Mouse (Mus musculus): ENCODE data around the gene Tex22. TPM values are rescaled to one million over a fixed set of nuclear protein-coding genes. Genes with fewer than 3 reads are reported as not detected.
A peak's percentile ranks its signal among the peaks of the same experiment; 100 is the strongest.

Tex22 gene
- polyA plus RNA-seq, 1 experiment = not detected

- Histone ChIP-seq H3K4me1 (ENCODE audit: control insufficient read depth, insufficient read depth, low read length) (no peaks in the 10 kb centered on the region), H3K4me3 (ENCODE audit: insufficient read depth, low read length) (no peak overlapping the region), H3K27ac (ENCODE audit: insufficient read depth, low read length) (no peak overlapping the region)
- TF ChIP-seq CTCF (IDR thresholded peaks at IDR 0.05; ENCODE audit: borderline replicate concordance, insufficient read depth, low read length) = no peak
- no peak for TF ChIP-seq POLR2A (IDR thresholded peaks at IDR 0.05; ENCODE audit: low read depth, low read length)
These were observed 2.5 kb upstream of the Tex22 start for GRCm38 (mm10) chr12:113071827-113072226.

GRCm38 (mm10) chr12:113073420-113074328 is 628 bp upstream of the Tex22 start:
- no peak overlapping the region for H3K4me3 ChIP-seq (ENCODE audit: insufficient read depth, low read length)
- TF ChIP-seq POLR2A (IDR thresholded peaks at IDR 0.05; ENCODE audit: low read depth, low read length) (no peak), CTCF (IDR thresholded peaks at IDR 0.05; ENCODE audit: borderline replicate concordance, insufficient read depth, low read length) (0 out of 2 replicates have a peak, but pooled peaks have one; percentile 8)
- no peak overlapping the region for H3K27ac ChIP-seq (ENCODE audit: insufficient read depth, low read length)
- H3K4me1 ChIP-seq (ENCODE audit: control insufficient read depth, insufficient read depth, low read length) = no peaks in the 10 kb centered on the region

- Histone ChIP-seq H3K4me3 (ENCODE audit: insufficient read depth, low read length) (no peak overlapping the region), H3K4me1 (ENCODE audit: control insufficient read depth, insufficient read depth, low read length) (no peaks in the 10 kb centered on the region), H3K27ac (ENCODE audit: insufficient read depth, low read length) (no peak overlapping the region)
- TF ChIP-seq POLR2A (IDR thresholded peaks at IDR 0.05; ENCODE audit: low read depth, low read length) = no peak
- peak; percentile 88; the same call in 1 of the 2 replicates for TF ChIP-seq CTCF (IDR thresholded peaks at IDR 0.05; ENCODE audit: borderline replicate concordance, insufficient read depth, low read length)
These were observed 757 bp downstream of the Tex22 start for GRCm38 (mm10) chr12:113075063-113075454.

GRCm38 (mm10) chr12:113075486-113075885 is 1.2 kb downstream of the Tex22 start:
- no peaks in the 10 kb centered on the region for H3K4me1 ChIP-seq (ENCODE audit: control insufficient read depth, insufficient read depth, low read length)

GRCm38 (mm10) chr12:113087276-113087675 is 13.0 kb downstream of the Tex22 start:
- TF ChIP-seq CTCF (IDR thresholded peaks at IDR 0.05; ENCODE audit: borderline replicate concordance, insufficient read depth, low read length) (no peak), POLR2A (IDR thresholded peaks at IDR 0.05; ENCODE audit: low read depth, low read length) (no peak)
- Histone ChIP-seq H3K4me3 (ENCODE audit: insufficient read depth, low read length) (no peak overlapping the region), H3K4me1 (ENCODE audit: control insufficient read depth, insufficient read depth, low read length) (no peaks in the 10 kb centered on the region), H3K27ac (ENCODE audit: insufficient read depth, low read length) (no peak overlapping the region)

More at GRCm38 (mm10) chr12:113075486-113075885, 1.2 kb downstream of the Tex22 start:
- TF ChIP-seq POLR2A (IDR thresholded peaks at IDR 0.05; ENCODE audit: low read depth, low read length) = no peak
- no peak for TF ChIP-seq CTCF (IDR thresholded peaks at IDR 0.05; ENCODE audit: borderline replicate concordance, insufficient read depth, low read length)
- Histone ChIP-seq H3K27ac (ENCODE audit: insufficient read depth, low read length) (no peak overlapping the region), H3K4me3 (ENCODE audit: insufficient read depth, low read length) (no peak overlapping the region)

- TF ChIP-seq CTCF (IDR thresholded peaks at IDR 0.05; ENCODE audit: borderline replicate concordance, insufficient read depth, low read length) (no peak), POLR2A (IDR thresholded peaks at IDR 0.05; ENCODE audit: low read depth, low read length) (no peak)
- no peaks in the 10 kb centered on the region for H3K4me1 ChIP-seq (ENCODE audit: control insufficient read depth, insufficient read depth, low read length)
- H3K27ac ChIP-seq (ENCODE audit: insufficient read depth, low read length) = no peak overlapping the region
- H3K4me3 ChIP-seq (ENCODE audit: insufficient read depth, low read length) = no peak overlapping the region
These were observed 13.7 kb downstream of the Tex22 start for GRCm38 (mm10) chr12:113088026-113088425.

GRCm38 (mm10) chr12:113089107-113089506 is 14.8 kb downstream of the Tex22 start:
- no peaks in the 10 kb centered on the region for H3K4me1 ChIP-seq (ENCODE audit: control insufficient read depth, insufficient read depth, low read length)
- TF ChIP-seq CTCF (IDR thresholded peaks at IDR 0.05; ENCODE audit: borderline replicate concordance, insufficient read depth, low read length) (no peak), POLR2A (IDR thresholded peaks at IDR 0.05; ENCODE audit: low read depth, low read length) (no peak)
- no peak overlapping the region for H3K4me3 ChIP-seq (ENCODE audit: insufficient read depth, low read length)
- H3K27ac ChIP-seq (ENCODE audit: insufficient read depth, low read length) = no peak overlapping the region

GRCm38 (mm10) chr12:113090053-113090452 is 15.8 kb downstream of the Tex22 start:
- Histone ChIP-seq H3K4me3 (ENCODE audit: insufficient read depth, low read length) (no peak overlapping the region), H3K27ac (ENCODE audit: insufficient read depth, low read length) (no peak overlapping the region), H3K4me1 (ENCODE audit: control insufficient read depth, insufficient read depth, low read length) (no peaks in the 10 kb centered on the region)
- TF ChIP-seq CTCF (IDR thresholded peaks at IDR 0.05; ENCODE audit: borderline replicate concordance, insufficient read depth, low read length) = no peak
- no peak for TF ChIP-seq POLR2A (IDR thresholded peaks at IDR 0.05; ENCODE audit: low read depth, low read length)

GRCm38 (mm10) chr12:113097040-113097439 is 22.7 kb downstream of the Tex22 start:
- H3K27ac ChIP-seq (ENCODE audit: insufficient read depth, low read length) = no peak overlapping the region
- H3K4me1 ChIP-seq (ENCODE audit: control insufficient read depth, insufficient read depth, low read length) = peaks cover 7% of the 10 kb centered on the region
- H3K4me3 ChIP-seq (ENCODE audit: insufficient read depth, low read length) = no peak overlapping the region
- TF ChIP-seq POLR2A (IDR thresholded peaks at IDR 0.05; ENCODE audit: low read depth, low read length) (no peak), CTCF (IDR thresholded peaks at IDR 0.05; ENCODE audit: borderline replicate concordance, insufficient read depth, low read length) (no peak)

- H3K27ac ChIP-seq (ENCODE audit: insufficient read depth, low read length) = peak within 1 kb of the TSS; percentile 50
- peak within 1 kb of the TSS; percentile 98 for H3K4me3 ChIP-seq (ENCODE audit: insufficient read depth, low read length)
- peak; percentile 78 for TF ChIP-seq POLR2A (IDR thresholded peaks at IDR 0.05; ENCODE audit: low read depth, low read length)
- no peak for TF ChIP-seq CTCF (IDR thresholded peaks at IDR 0.05; ENCODE audit: borderline replicate concordance, insufficient read depth, low read length)
- peaks cover 7% of the 10 kb centered on the region for H3K4me1 ChIP-seq (ENCODE audit: control insufficient read depth, insufficient read depth, low read length)
These were observed 23.5 kb downstream of the Tex22 start, which contains the start of gene Mta1 for GRCm38 (mm10) chr12:113097749-113098281. Gene Mta1 (plus strand): TSS chr12:113098278.

All from embryonic fibroblast, embryonic 13.5 days (primary cell).